ENCODE assay signal across 8 mouse cellular contexts in genomic region chr7:73583400-73583799, GRCm38 (mm10). TPM values are rescaled to one million over a fixed set of nuclear protein-coding genes. Genes with fewer than 3 reads are reported as not detected.
DNase-seq lines count a peak whose midpoint lies in the region; ATAC-seq lines count a peak whose summit lies in the region.

No protein-coding gene starts in this region.

- H3K4me2 ChIP-seq in heart, embryonic 12.5 days: no peak overlapping the region
- H3K4me2 ChIP-seq in lung, embryonic 16.5 days (ENCODE audit: low read depth, low read length): no peak overlapping the region
- H3K4me2 ChIP-seq in embryonic facial prominence, embryonic 15.5 days (replicated peaks): no peak overlapping the region
- H3K4me2 ChIP-seq in neural tube, embryonic 14.5 days (ENCODE audit: low read depth, low read length): no peak overlapping the region

- intact Hi-C loops in heart, postnatal 10 days (cut with DNase I): loop anchor here (2.0 kb wide), 1 partner anchor 17 kb away; no protein-coding TSS in a partner anchor

- no peak for DNase-seq in heart, postnatal 10 days
- no peak for DNase-seq in lung, postnatal 14 days
- DNase-seq in layer of hippocampus, postnatal 25 days (ENCODE audit: extremely low spot score in 1 of 2, low spot score in 1 of 2): no peak
- no peak for DNase-seq in right cerebral cortex, postnatal 10 days (ENCODE audit: low spot score in 2 of 2)

- ATAC-seq in heart, embryonic 12.5 days (ENCODE audit: insufficient number of reproducible peaks, low FRiP score): no peak
- ATAC-seq in lung, embryonic 16.5 days (ENCODE audit: low read depth): no peak
- no peak for ATAC-seq in embryonic facial prominence, embryonic 15.5 days (ENCODE audit: insufficient number of reproducible peaks, low FRiP score, low TSS enrichment, low read depth)
- no peak for ATAC-seq in neural tube, embryonic 14.5 days (ENCODE audit: low read depth)

- H3K9me3 ChIP-seq in heart, embryonic 12.5 days (replicated peaks): no peaks in the 10 kb centered on the region
- no peaks in the 10 kb centered on the region for H3K9me3 ChIP-seq in lung, embryonic 16.5 days (ENCODE audit: control insufficient read depth, low read length)
- no peaks in the 10 kb centered on the region for H3K9me3 ChIP-seq in embryonic facial prominence, embryonic 15.5 days (replicated peaks)
- H3K9me3 ChIP-seq in neural tube, embryonic 14.5 days (ENCODE audit: control insufficient read depth, low read length): no peaks in the 10 kb centered on the region

- H3K9ac ChIP-seq in heart, embryonic 12.5 days: no peak overlapping the region
- H3K9ac ChIP-seq in lung, embryonic 16.5 days (ENCODE audit: low read length): no peak overlapping the region
- H3K9ac ChIP-seq in embryonic facial prominence, embryonic 15.5 days: no peak overlapping the region
- no peak overlapping the region for H3K9ac ChIP-seq in neural tube, embryonic 14.5 days (replicated peaks; ENCODE audit: low read depth, low read length)

- no peak overlapping the region for H3K4me3 ChIP-seq in heart, embryonic 12.5 days
- H3K4me3 ChIP-seq in lung, embryonic 16.5 days (ENCODE audit: low read length): no peak overlapping the region
- H3K4me3 ChIP-seq in embryonic facial prominence, embryonic 15.5 days (replicated peaks): no peak overlapping the region
- H3K4me3 ChIP-seq in neural tube, embryonic 14.5 days (ENCODE audit: low read depth, low read length): no peak overlapping the region

- peak overlapping the region; percentile 88 for H3K27ac ChIP-seq in heart, embryonic 12.5 days (ENCODE audit: poor library complexity, severe bottlenecking)
- H3K27ac ChIP-seq in lung, embryonic 16.5 days (ENCODE audit: low read length): peak overlapping the region; percentile 99
- H3K27ac ChIP-seq in embryonic facial prominence, embryonic 15.5 days (replicated peaks): peak overlapping the region; percentile 95
- H3K27ac ChIP-seq in neural tube, embryonic 14.5 days (ENCODE audit: low read depth, low read length): 0 out of 2 replicates have a peak overlapping the region, but pooled peaks have one; percentile 73

- 76% methylated on average over 7 of the region's 7 CpGs for WGBS in heart, embryonic 12.5 days
- 60% methylated on average over 7 of the region's 7 CpGs for WGBS in lung, embryonic 16.5 days
- WGBS in embryonic facial prominence, embryonic 15.5 days: 75% methylated on average over 7 of the region's 7 CpGs
- 85% methylated on average over 7 of the region's 7 CpGs for WGBS in neural tube, embryonic 14.5 days

- no peaks in the 10 kb centered on the region for H3K27me3 ChIP-seq in heart, embryonic 12.5 days (replicated peaks)
- H3K27me3 ChIP-seq in lung, embryonic 16.5 days (ENCODE audit: control insufficient read depth, insufficient read depth, low read depth, low read length): no peaks in the 10 kb centered on the region
- no peaks in the 10 kb centered on the region for H3K27me3 ChIP-seq in embryonic facial prominence, embryonic 15.5 days
- H3K27me3 ChIP-seq in neural tube, embryonic 14.5 days (ENCODE audit: control insufficient read depth, insufficient read depth, low read length): no peaks in the 10 kb centered on the region

- peaks cover 50% of the 10 kb centered on the region for H3K4me1 ChIP-seq in heart, embryonic 12.5 days (replicated peaks)
- peaks cover 40% of the 10 kb centered on the region for H3K4me1 ChIP-seq in lung, embryonic 16.5 days (replicated peaks; ENCODE audit: control insufficient read depth, insufficient read depth, low read length)
- peaks cover 35% of the 10 kb centered on the region for H3K4me1 ChIP-seq in embryonic facial prominence, embryonic 15.5 days
- no peaks in the 10 kb centered on the region for H3K4me1 ChIP-seq in neural tube, embryonic 14.5 days (ENCODE audit: control insufficient read depth, insufficient read depth, low read length)

- no peaks in the 10 kb centered on the region for H3K36me3 ChIP-seq in heart, embryonic 12.5 days
- H3K36me3 ChIP-seq in lung, embryonic 16.5 days (ENCODE audit: control insufficient read depth, insufficient read depth, low read length): no peaks in the 10 kb centered on the region
- H3K36me3 ChIP-seq in embryonic facial prominence, embryonic 15.5 days: no peaks in the 10 kb centered on the region
- no peaks in the 10 kb centered on the region for H3K36me3 ChIP-seq in neural tube, embryonic 14.5 days (ENCODE audit: control insufficient read depth, insufficient read depth, low read length)

RNA-seq across cellular contexts. Expression of gene Chd2, which starts 41.8 kb away (rescaled TPM):
- polyA plus RNA-seq in heart, embryonic 12.5 days (2016; fragmentation: Nextera tagmentation; extraction: Ambion mirVana): 48.5 and 50.4 TPM in 2 replicates
- total RNA-seq in heart, postnatal 10 days (2021): 10 to 100 TPM; 62.3 to 63.3 TPM
- polyA plus RNA-seq in lung, embryonic 16.5 days (2015; fragmentation: Nextera tagmentation; extraction: Ambion mirVana): 53.7 and 58.9 TPM in 2 replicates
- polyA plus RNA-seq in embryonic facial prominence, embryonic 15.5 days (2015; fragmentation: Nextera tagmentation; extraction: Ambion mirVana): 46.7 and 53.0 TPM in 2 replicates
- polyA plus RNA-seq in neural tube, embryonic 14.5 days (2014; fragmentation: Nextera tagmentation; extraction: Ambion mirVana): 41.8 and 45.5 TPM in 2 replicates
- total RNA-seq in layer of hippocampus, postnatal 25 days (2021): 10 to 100 TPM; 44.2 to 53.1 TPM
